Mouse (Mus musculus): ENCODE measurements around the gene Speer4b. TPM values are rescaled to one million over a fixed set of nuclear protein-coding genes. Genes with fewer than 3 reads are reported as not detected.

Speer4b gene
- total RNA-seq, 1 experiment, result not detected

- no peaks in the 10 kb centered on the region for H3K36me3 ChIP-seq (ENCODE audit: control insufficient read depth, insufficient read depth, low read length, poor library complexity, severe bottlenecking)
- H3K4me3 ChIP-seq (ENCODE audit: insufficient read depth in 1 of 2, low read depth in 1 of 2, low read length in 2 of 2, poor library complexity in 1 of 2, severe bottlenecking in 1 of 2), result no peak overlapping the region
- no peaks in the 10 kb centered on the region for H3K9me3 ChIP-seq (ENCODE audit: control insufficient read depth, insufficient read depth, low read depth, low read length)
- in situ Hi-C loops (cut with MboI; ENCODE audit: low sequenced_read_pairs in 2 of 2, unreplicated experiment in 2 of 2), result no loop called here
- H3K9ac ChIP-seq (ENCODE audit: insufficient read depth, low read depth, low read length, poor library complexity, severe bottlenecking), result no peak overlapping the region
- no peak overlapping the region for H3K27ac ChIP-seq (ENCODE audit: insufficient read depth, low read depth, low read length, poor library complexity, severe bottlenecking)
- H3K4me1 ChIP-seq (ENCODE audit: control insufficient read depth in 2 of 2, insufficient read depth in 2 of 2, low read length in 2 of 2, poor library complexity in 1 of 2), result no peaks in the 10 kb centered on the region
- no peak for DNase-seq (ENCODE audit: low read depth, low spot score)
- no peak for TF ChIP-seq ZNF384 (IDR thresholded peaks at IDR 0.05; ENCODE audit: low read depth, low read length)
- no peak for TF ChIP-seq MAFK (IDR thresholded peaks at IDR 0.05; ENCODE audit: insufficient read depth, low read depth, low read length)
- TF ChIP-seq HCFC1 (IDR thresholded peaks at IDR 0.05; ENCODE audit: borderline replicate concordance, insufficient read depth, low read length), result no peak
- no peak for TF ChIP-seq CHD2 (IDR thresholded peaks at IDR 0.05; ENCODE audit: low read depth, low read length)
- no peak for TF ChIP-seq ZC3H11A (IDR thresholded peaks at IDR 0.05; ENCODE audit: borderline replicate concordance, low read depth, low read length)
These were observed 10.3 kb downstream of the Speer4b start for GRCm38 (mm10) chr5:27490942-27491341.

- Histone ChIP-seq H3K9ac (ENCODE audit: insufficient read depth, low read depth, low read length, poor library complexity, severe bottlenecking) (no peak overlapping the region), H3K36me3 (ENCODE audit: control insufficient read depth, insufficient read depth, low read length, poor library complexity, severe bottlenecking) (no peaks in the 10 kb centered on the region), H3K4me1 (ENCODE audit: control insufficient read depth in 2 of 2, insufficient read depth in 2 of 2, low read length in 2 of 2, poor library complexity in 1 of 2) (no peaks in the 10 kb centered on the region), H3K4me3 (ENCODE audit: insufficient read depth in 1 of 2, low read depth in 1 of 2, low read length in 2 of 2, poor library complexity in 1 of 2, severe bottlenecking in 1 of 2) (no peak overlapping the region), H3K9me3 (ENCODE audit: control insufficient read depth, insufficient read depth, low read depth, low read length) (no peaks in the 10 kb centered on the region), H3K27ac (ENCODE audit: insufficient read depth, low read depth, low read length, poor library complexity, severe bottlenecking) (no peak overlapping the region)
- TF ChIP-seq ZC3H11A (IDR thresholded peaks at IDR 0.05; ENCODE audit: borderline replicate concordance, low read depth, low read length), result no peak
- TF ChIP-seq HCFC1 (IDR thresholded peaks at IDR 0.05; ENCODE audit: borderline replicate concordance, insufficient read depth, low read length), result no peak
- no peak for TF ChIP-seq CHD2 (IDR thresholded peaks at IDR 0.05; ENCODE audit: low read depth, low read length)
- TF ChIP-seq MAFK (IDR thresholded peaks at IDR 0.05; ENCODE audit: insufficient read depth, low read depth, low read length), result no peak
- TF ChIP-seq ZNF384 (IDR thresholded peaks at IDR 0.05; ENCODE audit: low read depth, low read length), result no peak
- in situ Hi-C loops (cut with MboI; ENCODE audit: low sequenced_read_pairs in 2 of 2, unreplicated experiment in 2 of 2), result no loop called here
- DNase-seq (ENCODE audit: low read depth, low spot score), result no peak
These were observed 15.1 kb downstream of the Speer4b start for GRCm38 (mm10) chr5:27486138-27486537.

GRCm38 (mm10) chr5:27481706-27482105, 19.5 kb downstream of the Speer4b start:
- Histone ChIP-seq H3K9ac (ENCODE audit: insufficient read depth, low read depth, low read length, poor library complexity, severe bottlenecking) (no peak overlapping the region), H3K36me3 (ENCODE audit: control insufficient read depth, insufficient read depth, low read length, poor library complexity, severe bottlenecking) (no peaks in the 10 kb centered on the region), H3K4me3 (ENCODE audit: insufficient read depth in 1 of 2, low read depth in 1 of 2, low read length in 2 of 2, poor library complexity in 1 of 2, severe bottlenecking in 1 of 2) (no peak overlapping the region), H3K9me3 (ENCODE audit: control insufficient read depth, insufficient read depth, low read depth, low read length) (no peaks in the 10 kb centered on the region), H3K4me1 (ENCODE audit: control insufficient read depth in 2 of 2, insufficient read depth in 2 of 2, low read length in 2 of 2, poor library complexity in 1 of 2) (no peaks in the 10 kb centered on the region), H3K27ac (ENCODE audit: insufficient read depth, low read depth, low read length, poor library complexity, severe bottlenecking) (no peak overlapping the region)
- in situ Hi-C loops (cut with MboI; ENCODE audit: low sequenced_read_pairs in 2 of 2, unreplicated experiment in 2 of 2), result no loop called here
- DNase-seq (ENCODE audit: low read depth, low spot score), result no peak
- TF ChIP-seq CHD2 (IDR thresholded peaks at IDR 0.05; ENCODE audit: low read depth, low read length) (no peak), ZNF384 (IDR thresholded peaks at IDR 0.05; ENCODE audit: low read depth, low read length) (no peak), MAFK (IDR thresholded peaks at IDR 0.05; ENCODE audit: insufficient read depth, low read depth, low read length) (no peak), HCFC1 (IDR thresholded peaks at IDR 0.05; ENCODE audit: borderline replicate concordance, insufficient read depth, low read length) (no peak), ZC3H11A (IDR thresholded peaks at IDR 0.05; ENCODE audit: borderline replicate concordance, low read depth, low read length) (no peak)

- DNase-seq (ENCODE audit: low read depth, low spot score), result no peak
- Histone ChIP-seq H3K36me3 (ENCODE audit: control insufficient read depth, insufficient read depth, low read length, poor library complexity, severe bottlenecking) (no peaks in the 10 kb centered on the region), H3K9me3 (ENCODE audit: control insufficient read depth, insufficient read depth, low read depth, low read length) (no peaks in the 10 kb centered on the region), H3K9ac (ENCODE audit: insufficient read depth, low read depth, low read length, poor library complexity, severe bottlenecking) (no peak overlapping the region), H3K4me3 (ENCODE audit: insufficient read depth in 1 of 2, low read depth in 1 of 2, low read length in 2 of 2, poor library complexity in 1 of 2, severe bottlenecking in 1 of 2) (no peak overlapping the region), H3K27ac (ENCODE audit: insufficient read depth, low read depth, low read length, poor library complexity, severe bottlenecking) (no peak overlapping the region), H3K4me1 (ENCODE audit: control insufficient read depth in 2 of 2, insufficient read depth in 2 of 2, low read length in 2 of 2, poor library complexity in 1 of 2) (no peaks in the 10 kb centered on the region)
- TF ChIP-seq CHD2 (IDR thresholded peaks at IDR 0.05; ENCODE audit: low read depth, low read length) (no peak), ZC3H11A (IDR thresholded peaks at IDR 0.05; ENCODE audit: borderline replicate concordance, low read depth, low read length) (no peak), MAFK (IDR thresholded peaks at IDR 0.05; ENCODE audit: insufficient read depth, low read depth, low read length) (no peak), ZNF384 (IDR thresholded peaks at IDR 0.05; ENCODE audit: low read depth, low read length) (no peak), HCFC1 (IDR thresholded peaks at IDR 0.05; ENCODE audit: borderline replicate concordance, insufficient read depth, low read length) (no peak)
- in situ Hi-C loops (cut with MboI; ENCODE audit: low sequenced_read_pairs in 2 of 2, unreplicated experiment in 2 of 2), result no loop called here
These were observed 26.2 kb downstream of the Speer4b start for GRCm38 (mm10) chr5:27474964-27475465.

GRCm38 (mm10) chr5:27457686-27458085, 43.6 kb downstream of the Speer4b start:
- TF ChIP-seq CHD2 (IDR thresholded peaks at IDR 0.05; ENCODE audit: low read depth, low read length) (no peak), HCFC1 (IDR thresholded peaks at IDR 0.05; ENCODE audit: borderline replicate concordance, insufficient read depth, low read length) (no peak)
- no peak overlapping the region for H3K4me3 ChIP-seq (ENCODE audit: insufficient read depth in 1 of 2, low read depth in 1 of 2, low read length in 2 of 2, poor library complexity in 1 of 2, severe bottlenecking in 1 of 2)
- H3K36me3 ChIP-seq (ENCODE audit: control insufficient read depth, insufficient read depth, low read length, poor library complexity, severe bottlenecking), result no peaks in the 10 kb centered on the region
- H3K9ac ChIP-seq (ENCODE audit: insufficient read depth, low read depth, low read length, poor library complexity, severe bottlenecking), result no peak overlapping the region
- no peak overlapping the region for H3K27ac ChIP-seq (ENCODE audit: insufficient read depth, low read depth, low read length, poor library complexity, severe bottlenecking)
- H3K9me3 ChIP-seq (ENCODE audit: control insufficient read depth, insufficient read depth, low read depth, low read length), result no peaks in the 10 kb centered on the region
- in situ Hi-C loops (cut with MboI; ENCODE audit: low sequenced_read_pairs in 2 of 2, unreplicated experiment in 2 of 2), result no loop called here
- DNase-seq (ENCODE audit: low read depth, low spot score), result no peak
- H3K4me1 ChIP-seq (ENCODE audit: control insufficient read depth in 2 of 2, insufficient read depth in 2 of 2, low read length in 2 of 2, poor library complexity in 1 of 2), result peaks cover 5 to 9% of the 10 kb centered on the region in 2 experiments; a peak in 2 of 4 replicates
